In genomic region chr6:134614723-134615648, GRCm38 (mm10) we compare ENCODE assay signal across 8 mouse cellular contexts. TPM values are rescaled to one million over a fixed set of nuclear protein-coding genes. Genes with fewer than 3 reads are reported as not detected.
DNase-seq lines count a peak whose midpoint lies in the region; ATAC-seq and TF ChIP-seq lines count a peak whose summit lies in the region.

No protein-coding gene starts in this region.

- peak; percentile 96 for TF ChIP-seq CTCF in cortical plate, adult 2 months (IDR thresholded peaks at IDR 0.05; ENCODE audit: extremely low read depth, insufficient read depth, low read length)
- TF ChIP-seq CTCF in gastrocnemius, adult 2 months (IDR thresholded peaks at IDR 0.05) = no peak; the same call in none of the 2 replicates
- peak; percentile 98 for TF ChIP-seq CTCF in hindbrain, postnatal 0 days (IDR thresholded peaks at IDR 0.05; ENCODE audit: low read depth)

- peaks cover 7% of the 10 kb centered on the region; the same call in 1 of the 2 replicates for H3K4me1 ChIP-seq in cortical plate, adult 2 months (ENCODE audit: control insufficient read depth, insufficient read depth, low read length)
- no peaks in the 10 kb centered on the region for H3K4me1 ChIP-seq in hindbrain, postnatal 0 days (ENCODE audit: insufficient read depth, low read length)

- peak; percentile 86 for ATAC-seq in activated CD4-positive, CD25-positive, alpha-beta regulatory T cell, adult 4 months
- peak; percentile 68 for ATAC-seq in hindbrain, postnatal 0 days

- no peak overlapping the region for H3K27ac ChIP-seq in cortical plate, adult 2 months (ENCODE audit: insufficient read depth, low read length)
- H3K27ac ChIP-seq in gastrocnemius, adult 2 months = peak overlapping the region; percentile 51; the same call in 1 of the 2 replicates
- H3K27ac ChIP-seq in hindbrain, postnatal 0 days = no peak overlapping the region
- H3K27ac ChIP-seq in macrophage = no peak overlapping the region

- no peak overlapping the region for H3K9ac ChIP-seq in hindbrain, postnatal 0 days (replicated peaks; ENCODE audit: low read length)

- H3K9me3 ChIP-seq in hindbrain, postnatal 0 days (ENCODE audit: low read length) = no peaks in the 10 kb centered on the region

- H3K27me3 ChIP-seq in hindbrain, postnatal 0 days (ENCODE audit: insufficient read depth, low read length) = no peaks in the 10 kb centered on the region

- no peak overlapping the region for H3K4me3 ChIP-seq in cortical plate, adult 2 months (ENCODE audit: insufficient read depth, low read length)
- H3K4me3 ChIP-seq in gastrocnemius, adult 2 months = peak overlapping the region; percentile 66
- H3K4me3 ChIP-seq in hindbrain, postnatal 0 days (ENCODE audit: low read length) = no peak overlapping the region
- H3K4me3 ChIP-seq in macrophage (ENCODE audit: inconsistent target) = peak overlapping the region; percentile 3; the same call in 1 of the 2 replicates

- no peaks in the 10 kb centered on the region for H3K79me2 ChIP-seq in macrophage (ENCODE audit: inconsistent target)

- H3K36me3 ChIP-seq in hindbrain, postnatal 0 days (ENCODE audit: insufficient read depth, low read length) = no peaks in the 10 kb centered on the region
- no peaks in the 10 kb centered on the region for H3K36me3 ChIP-seq in macrophage (ENCODE audit: inconsistent target)

- H3K4me2 ChIP-seq in hindbrain, postnatal 0 days (ENCODE audit: low read depth, low read length) = peak overlapping the region; percentile 38

- DNase-seq in gastrocnemius, adult 2 months = peak; percentile 90
- DNase-seq in hindbrain, postnatal 0 days (ENCODE audit: low spot score) = peak; percentile 88
- DNase-seq in left cerebral cortex, adult 18-20 months (ENCODE audit: low spot score in 2 of 2) = peak; percentile 87 to 92
- peak; percentile 48 for DNase-seq in retina, postnatal 7 days (ENCODE audit: low read depth, low spot score)
- peak; percentile 61 to 82 for DNase-seq in urinary bladder, adult 18-20 months (ENCODE audit: low spot score in 2 of 2)

- intact Hi-C loops in gastrocnemius, adult 2 months (cut with DNase I) = loop anchor here (1.0 kb wide), 1 partner anchor 190 kb away; no protein-coding TSS in a partner anchor

- TF ChIP-seq POLR2A in cortical plate, adult 2 months (IDR thresholded peaks at IDR 0.05; ENCODE audit: extremely low read depth, insufficient read depth, low read length) = no peak

- 24% methylated on average over 16 of the region's 16 CpGs for WGBS in hindbrain, postnatal 0 days
- 19% methylated on average over 14 of the region's 16 CpGs for WGBS in macrophage (ENCODE audit: missing documents)

RNA-seq across cellular contexts. Expression of gene Mansc1, which starts 17.3 kb away (rescaled TPM):
- polyA plus RNA-seq in activated CD4-positive, CD25-positive, alpha-beta regulatory T cell, adult 4 months (2017; shearing (Covaris generic)) = 1 to 10 TPM; 8.6 to 9.9 TPM
- 12.2 and 12.9 TPM in 2 replicates for polyA plus RNA-seq in cortical plate, adult 2 months (2012; rRNA removed)
- total RNA-seq in gastrocnemius, adult 2 months (2021) = 1 to 10 TPM in 1 of 2 experiments, under 1 TPM in 1; 0.98 to 1.1 TPM
- 2.2 and 3.8 TPM in 2 replicates for total RNA-seq in hindbrain, postnatal 0 days (2014; rRNA removed)
- 2.2 and 2.4 TPM in 2 replicates for polyA plus RNA-seq in hindbrain, postnatal 0 days (2015; fragmentation: Nextera tagmentation; extraction: Ambion mirVana)
- 10 to 100 TPM; 12.8 to 14.9 TPM for total RNA-seq in left cerebral cortex, adult 18-20 months (2021)
- under 1 TPM in 4 of 26 experiments, not detected in 22; 0.33 to 0.63 (median 0.37) TPM for total RNA-seq in macrophage (2018; cell fraction: chromatin; rRNA removed)
- 1 to 10 TPM in 24 of 26 experiments, under 1 TPM in 2; 0.82 to 2.6 (median 1.7) TPM for total RNA-seq in macrophage (2018; cell fraction: cytosol; rRNA removed)
- 1 to 10 TPM in 19 of 26 experiments, under 1 TPM in 6, not detected in 1; 0.52 to 2.7 (median 1.4) TPM for total RNA-seq in macrophage (2018; cell fraction: nucleus; rRNA removed)
- 1.2 to 2.0 TPM (median 1.2 TPM) in 3 replicates for polyA plus RNA-seq in macrophage (2018)

RNA-seq across cellular contexts. Expression of gene Borcs5, which starts 24.3 kb away (rescaled TPM):
- 10 to 100 TPM; 10.8 to 15.5 TPM for polyA plus RNA-seq in activated CD4-positive, CD25-positive, alpha-beta regulatory T cell, adult 4 months (2017; shearing (Covaris generic))
- 46.7 and 48.0 TPM in 2 replicates for polyA plus RNA-seq in cortical plate, adult 2 months (2012; rRNA removed)
- 10 to 100 TPM; 15.1 to 17.1 TPM for total RNA-seq in gastrocnemius, adult 2 months (2021)
- 52.5 and 71.4 TPM in 2 replicates for total RNA-seq in hindbrain, postnatal 0 days (2014; rRNA removed)
- polyA plus RNA-seq in hindbrain, postnatal 0 days (2015; fragmentation: Nextera tagmentation; extraction: Ambion mirVana) = 39.5 and 41.1 TPM in 2 replicates
- 10 to 100 TPM; 37.3 to 38.4 TPM for total RNA-seq in left cerebral cortex, adult 18-20 months (2021)
- 10 to 100 TPM in 9 of 26 experiments, 1 to 10 TPM in 17; 2.7 to 24.9 (median 8.7) TPM for total RNA-seq in macrophage (2018; cell fraction: chromatin; rRNA removed)
- 10 to 100 TPM in 2 of 26 experiments, 1 to 10 TPM in 24; 1.8 to 11.5 (median 5.9) TPM for total RNA-seq in macrophage (2018; cell fraction: cytosol; rRNA removed)
- total RNA-seq in macrophage (2018; cell fraction: nucleus; rRNA removed) = 10 to 100 TPM in 7 of 26 experiments, 1 to 10 TPM in 19; 1.8 to 13.0 (median 6.7) TPM
- 2.5 to 6.9 TPM (median 5.1 TPM) in 3 replicates for polyA plus RNA-seq in macrophage (2018)

RNA-seq across cellular contexts. Expression of gene Lrp6, which starts 48.2 kb away (rescaled TPM):
- polyA plus RNA-seq in activated CD4-positive, CD25-positive, alpha-beta regulatory T cell, adult 4 months (2017; shearing (Covaris generic)) = 1 to 10 TPM; 6.8 to 8.7 TPM
- 24.2 and 25.3 TPM in 2 replicates for polyA plus RNA-seq in cortical plate, adult 2 months (2012; rRNA removed)
- total RNA-seq in gastrocnemius, adult 2 months (2021) = 10 to 100 TPM; 45.0 to 46.7 TPM
- 23.9 and 26.1 TPM in 2 replicates for total RNA-seq in hindbrain, postnatal 0 days (2014; rRNA removed)
- 12.1 and 13.0 TPM in 2 replicates for polyA plus RNA-seq in hindbrain, postnatal 0 days (2015; fragmentation: Nextera tagmentation; extraction: Ambion mirVana)
- 10 to 100 TPM; 45.9 to 47.3 TPM for total RNA-seq in left cerebral cortex, adult 18-20 months (2021)
- total RNA-seq in macrophage (2018; cell fraction: chromatin; rRNA removed) = 100 to 1,000 TPM in 15 of 26 experiments, 10 to 100 TPM in 11; 15.9 to 238 (median 128) TPM
- total RNA-seq in macrophage (2018; cell fraction: cytosol; rRNA removed) = 100 to 1,000 TPM in 9 of 26 experiments, 10 to 100 TPM in 17; 25.0 to 143 (median 66.5) TPM
- 100 to 1,000 TPM in 16 of 26 experiments, 10 to 100 TPM in 10; 37.2 to 288 (median 110) TPM for total RNA-seq in macrophage (2018; cell fraction: nucleus; rRNA removed)
- polyA plus RNA-seq in macrophage (2018) = 39.1 to 57.6 TPM (median 52.8 TPM) in 3 replicates

Comparison
In these comparisons a context has a peak if more than half of its experiments do, and no peak if none do; other contexts are left out.
1. H3K4me3 ChIP-seq: peak in gastrocnemius, adult 2 months (single experiment) and macrophage (single experiment); none in cortical plate, adult 2 months (single experiment) and hindbrain, postnatal 0 days (single experiment).
2. Peak in every context shown above with its lines, with median percentiles within 50 percentile points of each other: DNase-seq.